Mouse (Mus musculus): Measurements from ENCODE around the gene Zfp141. TPM values are rescaled to one million over a fixed set of nuclear protein-coding genes. Genes with fewer than 3 reads are reported as not detected.

The Zfp141 gene
- polyA plus RNA-seq, 1 experiment from 2014 or later: 6.8 TPM

Other genes with a start within 250 kb of the Zfp141 start
- not detected in 2 replicates for gene Vmn2r61, start 245.7 kb downstream of the Zfp141 start, polyA plus RNA-seq (2016; fragmentation: Nextera tagmentation; extraction: Ambion mirVana)
- not detected in 2 replicates for gene 4933421I07Rik, start 57.6 kb downstream of the Zfp141 start, polyA plus RNA-seq (2016; fragmentation: Nextera tagmentation; extraction: Ambion mirVana)
- gene Gm21028, start 72.8 kb upstream of the Zfp141 start, polyA plus RNA-seq (2016; fragmentation: Nextera tagmentation; extraction: Ambion mirVana): not detected in 2 replicates
- gene Zfp977, start 86.8 kb upstream of the Zfp141 start, polyA plus RNA-seq (2016; fragmentation: Nextera tagmentation; extraction: Ambion mirVana): 0.36 and 0.57 TPM in 2 replicates
- gene Zfp976, start 136.8 kb upstream of the Zfp141 start, polyA plus RNA-seq (2016; fragmentation: Nextera tagmentation; extraction: Ambion mirVana): 2.2 TPM in 2 replicates
- gene Zfp975, start 187.0 kb upstream of the Zfp141 start, polyA plus RNA-seq (2016; fragmentation: Nextera tagmentation; extraction: Ambion mirVana): 3.4 and 3.8 TPM in 2 replicates
- gene Gm17067, start 221.3 kb upstream of the Zfp141 start, polyA plus RNA-seq (2016; fragmentation: Nextera tagmentation; extraction: Ambion mirVana): 0.04 TPM in 1 of 2 replicates, not detected in the other